Mouse (Mus musculus) stomach, postnatal 0 days (tissue): Measurements from ENCODE around the gene Ascc2.

Experiments used
- CTCF ChIP-seq: IDR thresholded peaks from 2 replicates; pipeline ENCODE4 v1.5.1; 2016; ENCODE audit warnings: antibody characterized with exemption, low read depth, mild to moderate bottlenecking, moderate library complexity
- EP300 ChIP-seq: optimal IDR thresholded peaks from 2 replicates; pipeline ENCODE3; 2016; ENCODE audit warnings: antibody characterized with exemption

GRCm38 (mm10) chr11:4598411-4598810 lies 39.1 kb upstream of the Ascc2 start:
- TF ChIP-seq CTCF = no peak
- no peak for TF ChIP-seq EP300
